Mouse (Mus musculus) mature B cell (primary cell): Measurements from ENCODE around the gene Hsph1.

Experiments used
- in situ Hi-C: fragments of 300-500 bp; cut with MboI; formaldehyde crosslinking; loops from 2 replicates; pipeline ENCODE4 v1.14.3; 2019

The Hsph1 gene

GRCm38 (mm10) chr5:149636075-149636920, at the start of gene Hsph1:
TSS of gene Hsph1 (minus strand) at chr5:149636376.
- in situ Hi-C loops = no loop called here

DNA sequence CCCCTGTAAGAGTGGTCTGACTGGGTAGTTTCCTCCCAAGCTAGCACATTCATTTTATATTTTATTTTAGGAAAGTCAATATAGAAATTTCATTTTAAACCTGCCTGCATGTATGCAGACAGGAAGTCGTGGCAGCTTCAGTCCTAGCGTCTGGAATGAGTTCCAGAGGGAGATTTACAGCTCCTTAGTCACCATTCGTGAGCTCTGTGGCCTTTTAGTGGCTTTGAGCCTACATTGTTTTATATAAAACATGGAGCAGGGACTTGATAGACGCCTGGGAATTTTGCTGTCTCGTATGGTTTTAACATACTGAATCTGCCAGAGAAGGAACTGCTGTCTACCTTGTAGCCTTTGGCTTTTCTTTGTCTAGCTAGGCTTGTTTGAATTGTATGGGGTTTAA, 44.8 kb upstream of the Hsph1 start:
- in situ Hi-C loops = no loop called here

- in situ Hi-C loops = loop anchor here (5.0 kb wide), 1 partner anchor 38 kb away; no protein-coding TSS in a partner anchor
Measured at GRCm38 (mm10) chr5:149679886-149680285, 43.7 kb upstream of the Hsph1 start.

GRCm38 (mm10) chr5:149679362-149679761, 43.2 kb upstream of the Hsph1 start:
- in situ Hi-C loops = loop anchor here (5.0 kb wide), 1 partner anchor 37 kb away; no protein-coding TSS in a partner anchor

DNA sequence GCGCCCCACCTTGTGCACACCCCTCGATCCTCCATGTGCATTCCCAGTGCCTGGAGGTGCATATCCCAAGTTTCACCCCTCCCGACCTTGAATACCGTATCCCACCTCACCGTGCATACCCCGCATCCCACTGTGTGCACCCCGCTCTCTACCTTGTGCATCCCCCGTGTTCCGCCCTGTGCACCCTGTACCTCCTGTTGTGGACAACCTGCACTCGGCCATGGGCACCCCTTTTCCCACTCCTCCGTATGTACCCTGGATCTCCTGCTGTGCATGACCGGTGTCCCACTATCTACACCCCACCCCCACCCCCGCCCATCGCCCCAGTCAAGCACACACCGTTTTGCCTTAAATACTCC, 42.8 kb upstream of the Hsph1 start:
- in situ Hi-C loops = loop anchor here (5.0 kb wide), 1 partner anchor 37 kb away; no protein-coding TSS in a partner anchor

- in situ Hi-C loops = loop anchor here (5.0 kb wide), 1 partner anchor 36 kb away; no protein-coding TSS in a partner anchor
Measured at GRCm38 (mm10) chr5:149678100-149678989, 42.2 kb upstream of the Hsph1 start, which contains the start of gene B3glct. TSS of gene B3glct (plus strand) at chr5:149678230.

GRCm38 (mm10) chr5:149677196-149677595, 41.0 kb upstream of the Hsph1 start:
- in situ Hi-C loops = loop anchor here (5.0 kb wide), 1 partner anchor 35 kb away; no protein-coding TSS in a partner anchor

DNA sequence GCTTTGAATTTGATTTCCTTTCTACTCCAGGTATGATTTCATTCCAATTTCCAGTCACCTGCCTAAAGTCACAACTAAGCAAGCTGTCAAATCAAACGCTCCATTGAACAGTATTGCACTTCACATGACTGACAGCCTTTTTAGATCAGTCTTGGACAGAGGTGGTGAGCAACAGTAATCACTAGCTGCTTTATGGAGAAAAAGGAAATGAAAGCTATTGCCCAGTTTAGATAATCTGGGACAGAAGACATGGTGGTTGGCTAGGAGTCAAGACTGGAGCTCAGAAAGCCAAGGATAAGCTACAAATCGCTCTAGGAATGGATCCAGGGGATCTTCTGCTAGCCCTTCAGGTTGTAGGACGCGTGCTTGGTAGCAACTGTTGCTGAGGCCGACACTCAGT, 27.2 kb upstream of the Hsph1 start:
- in situ Hi-C loops = no loop called here

- in situ Hi-C loops = no loop called here
Measured at GRCm38 (mm10) chr5:149662980-149663379, 26.8 kb upstream of the Hsph1 start.

DNA sequence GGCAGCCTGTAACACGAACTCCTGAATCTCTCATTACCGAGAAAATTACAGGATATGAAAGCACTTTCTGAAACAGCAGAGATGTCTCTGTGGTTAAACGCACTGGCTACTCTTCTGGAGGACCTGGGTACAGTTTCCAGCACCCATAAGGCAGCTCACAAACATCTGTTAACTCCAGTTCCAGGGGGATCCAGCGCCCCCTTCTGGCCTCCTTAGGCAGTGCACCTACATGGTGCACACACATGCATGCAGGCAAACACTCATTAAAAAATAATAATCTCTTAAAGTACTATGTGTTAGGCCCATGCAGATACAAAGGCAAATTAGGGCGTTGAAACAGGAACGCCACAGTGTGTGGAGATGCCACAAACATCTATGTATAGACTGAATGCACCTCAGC, 25.3 kb upstream of the Hsph1 start:
- in situ Hi-C loops = no loop called here

DNA sequence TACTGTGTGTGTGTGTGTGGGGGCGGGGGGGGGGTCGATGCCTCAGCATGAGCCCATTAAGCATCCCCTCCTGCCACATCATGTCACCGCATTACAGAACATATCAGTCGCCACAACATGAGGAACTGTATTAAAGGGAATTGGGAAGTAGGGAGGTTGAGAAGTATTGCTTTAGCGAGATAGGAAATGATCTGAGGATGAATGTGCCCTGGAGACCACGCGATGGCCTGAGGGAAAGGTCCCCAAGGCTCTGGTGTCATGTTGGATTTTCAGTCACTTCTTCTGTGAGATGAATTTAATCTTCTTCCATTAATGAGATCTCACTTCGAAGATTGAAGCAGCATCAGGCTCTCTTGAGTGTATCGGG, 23.2 kb upstream of the Hsph1 start:
- in situ Hi-C loops = no loop called here

DNA sequence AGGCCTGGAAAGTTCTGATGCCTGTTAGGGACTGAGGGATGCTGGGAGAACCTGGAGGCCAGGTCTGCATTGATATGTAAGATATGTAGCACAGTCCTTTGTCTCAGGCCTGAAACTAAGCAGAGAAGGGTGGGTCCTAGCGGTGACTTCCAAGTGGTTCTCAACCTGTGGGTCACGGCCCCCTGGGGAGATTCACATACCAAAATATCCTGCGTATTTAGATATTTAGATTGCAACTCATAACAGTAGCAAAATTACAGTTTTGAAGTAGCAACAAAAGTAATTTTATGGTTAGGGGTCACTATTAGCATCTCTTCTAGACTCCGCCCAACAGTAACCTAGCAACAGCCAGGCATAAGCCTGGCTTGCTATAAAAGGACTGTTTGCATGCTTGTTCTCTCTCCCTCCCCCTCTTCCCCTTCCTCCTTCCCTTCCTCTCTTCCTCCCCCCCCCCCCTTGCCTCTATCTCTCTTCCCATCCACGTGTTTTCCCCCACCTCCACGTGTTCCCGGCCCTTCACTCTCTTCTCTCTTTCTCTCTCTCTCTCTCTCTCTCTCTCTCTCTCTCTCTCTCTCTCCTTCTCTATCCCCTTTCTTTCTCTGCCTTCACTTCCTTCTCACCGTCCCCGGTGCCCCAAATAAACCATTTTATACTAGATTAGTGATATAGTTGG, 22.7 kb upstream of the Hsph1 start:
- in situ Hi-C loops = no loop called here

GRCm38 (mm10) chr5:149658022-149658421, 21.8 kb upstream of the Hsph1 start:
- in situ Hi-C loops = no loop called here

GRCm38 (mm10) chr5:149655636-149656035, 19.5 kb upstream of the Hsph1 start:
- in situ Hi-C loops = no loop called here

DNA sequence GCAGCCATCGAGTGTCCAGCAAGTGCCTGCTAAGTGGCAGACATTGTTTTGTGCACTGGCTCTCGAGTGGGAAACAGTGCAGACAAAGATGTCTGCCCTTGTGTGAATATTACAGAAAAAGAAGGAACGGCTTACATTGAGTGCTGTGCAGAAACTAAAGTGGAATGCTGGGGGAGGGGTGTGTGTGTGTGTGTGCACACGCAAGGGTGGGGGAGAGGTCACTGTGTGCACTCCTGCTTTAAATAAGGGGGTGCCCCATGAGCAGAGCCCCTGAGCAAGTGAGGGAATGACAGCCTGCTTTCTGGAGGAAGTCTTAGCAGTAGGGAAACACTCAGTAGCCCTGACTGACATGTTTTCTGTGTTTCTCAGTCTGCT, 14.0 kb upstream of the Hsph1 start:
- in situ Hi-C loops = no loop called here

- in situ Hi-C loops = no loop called here
Measured at GRCm38 (mm10) chr5:149649499-149650178, 13.5 kb upstream of the Hsph1 start.

GRCm38 (mm10) chr5:149648895-149649406, 12.8 kb upstream of the Hsph1 start:
- in situ Hi-C loops = no loop called here

DNA sequence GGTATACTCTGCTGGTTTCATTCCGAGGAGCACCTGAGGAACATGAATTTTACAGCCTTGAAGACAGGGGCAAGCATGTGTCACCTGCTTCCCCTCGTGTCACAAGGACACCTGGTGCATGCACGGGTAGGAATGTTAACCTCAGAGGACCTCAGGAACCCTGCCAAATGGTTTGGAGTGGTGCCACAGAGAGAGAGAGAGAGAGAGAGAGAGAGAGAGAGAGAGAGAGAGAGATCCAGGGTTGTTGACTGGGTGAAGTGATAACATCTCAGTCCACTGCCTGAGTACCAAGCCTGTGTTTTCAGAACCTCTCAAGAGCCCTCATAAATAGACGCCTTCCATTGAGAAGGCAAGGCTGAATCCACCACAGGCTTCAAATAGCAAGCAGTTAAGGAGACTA, 12.0 kb upstream of the Hsph1 start:
- in situ Hi-C loops = no loop called here

- in situ Hi-C loops = no loop called here
Measured at GRCm38 (mm10) chr5:149647367-149648115, 11.4 kb upstream of the Hsph1 start.

DNA sequence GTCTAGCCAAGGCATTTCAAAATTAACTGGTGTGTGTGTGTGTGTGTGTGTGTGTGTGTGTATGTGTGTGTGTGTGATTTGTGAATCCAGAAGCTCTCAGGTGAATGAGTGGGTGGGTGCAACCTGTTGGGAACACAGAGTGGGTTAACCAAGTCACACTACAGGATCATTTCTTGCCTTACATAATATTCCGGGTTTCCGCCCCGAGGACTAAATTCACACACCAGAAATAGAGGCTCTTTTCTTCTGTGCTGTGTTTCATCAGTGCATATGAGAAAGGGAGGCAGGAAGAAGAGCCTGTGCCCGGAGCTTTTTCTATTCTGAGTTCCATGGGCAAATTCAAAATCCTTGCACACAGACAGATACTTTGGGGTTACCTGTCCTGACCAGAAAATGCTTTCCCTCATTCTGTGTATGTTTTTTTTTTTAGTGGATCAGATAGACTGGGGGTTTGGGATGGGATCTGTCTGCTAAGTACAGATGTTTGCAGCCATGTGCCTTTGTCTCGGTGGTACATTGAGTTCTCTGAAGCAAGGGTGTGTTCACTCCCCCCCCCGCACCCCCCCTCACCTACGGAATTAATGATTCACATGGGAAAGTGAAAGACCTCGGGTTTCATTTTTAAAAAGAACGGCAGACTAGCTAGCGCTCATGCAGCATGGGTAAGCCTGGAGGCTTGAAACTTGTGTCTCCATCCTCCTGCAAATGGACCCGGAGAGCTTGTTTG, 6.8 kb upstream of the Hsph1 start:
- in situ Hi-C loops = loop anchor here (5.0 kb wide), 1 partner anchor 34 kb away; the partner anchor contains the start of gene B3glct
